Mouse (Mus musculus) bone marrow, adult 2 months (tissue): Measurements from ENCODE around the gene Mindy4. TPM values are rescaled to one million over a fixed set of nuclear protein-coding genes. Genes with fewer than 3 reads are reported as not detected.

Source experiments
- H3K27ac ChIP-seq: fragments of 200-500 bp; 2 replicates; pipeline ENCODE4 v1.5.1; 2012; ENCODE audit warnings: low read depth, mild to moderate bottlenecking, control low read depth, inconsistent platforms, low read length; ENCODE audit not compliant: control insufficient read depth, poor library complexity, insufficient read depth
- H3K4me1 ChIP-seq: fragments of 200-500 bp; 2 replicates; pipeline ENCODE4 v1.6.1; 2011; ENCODE audit warnings: low read length; ENCODE audit not compliant: control insufficient read depth, insufficient read depth
- H3K4me3 ChIP-seq: fragments of 200-500 bp; replicated peaks from 2 replicates; pipeline ENCODE3; 2011; ENCODE audit warnings: mild to moderate bottlenecking, low read depth, low read length, control low read depth; ENCODE audit not compliant: control insufficient read depth
- CTCF ChIP-seq: fragments of 200-500 bp; IDR thresholded peaks from 2 replicates; pipeline ENCODE4 v1.5.1; 2011; ENCODE audit warnings: low read length, control low read depth; ENCODE audit not compliant: control insufficient read depth, insufficient read depth
- POLR2A ChIP-seq: fragments of 200-500 bp; IDR thresholded peaks from 2 replicates; pipeline ENCODE4 v1.6.1; 2011; ENCODE audit warnings: low read depth, mild to moderate bottlenecking, control low read depth, low read length, borderline replicate concordance; ENCODE audit not compliant: control insufficient read depth
- WGBS: fragments of 180-500 bp; shearing (Covaris S2); methylation state at CpG from one replicate; pipeline ENCODE4 v1.1.7; 2018; 5-methylcytosine and 5-hydroxymethylcytosine counted together
- polyA plus RNA-seq: library from polyadenylated mRNA; stranded (reverse); fragments of >200 nt; gene quantifications from 2 replicates; pipeline ENCODE4 v1.2.4, GENCODE M21; 2011; ENCODE audit warnings: low replicate concordance; ENCODE audit not compliant: missing spikeins, insufficient read depth, insufficient read length

Mindy4 gene
- polyA plus RNA-seq, 1 experiment, result 3.0 TPM

DNA sequence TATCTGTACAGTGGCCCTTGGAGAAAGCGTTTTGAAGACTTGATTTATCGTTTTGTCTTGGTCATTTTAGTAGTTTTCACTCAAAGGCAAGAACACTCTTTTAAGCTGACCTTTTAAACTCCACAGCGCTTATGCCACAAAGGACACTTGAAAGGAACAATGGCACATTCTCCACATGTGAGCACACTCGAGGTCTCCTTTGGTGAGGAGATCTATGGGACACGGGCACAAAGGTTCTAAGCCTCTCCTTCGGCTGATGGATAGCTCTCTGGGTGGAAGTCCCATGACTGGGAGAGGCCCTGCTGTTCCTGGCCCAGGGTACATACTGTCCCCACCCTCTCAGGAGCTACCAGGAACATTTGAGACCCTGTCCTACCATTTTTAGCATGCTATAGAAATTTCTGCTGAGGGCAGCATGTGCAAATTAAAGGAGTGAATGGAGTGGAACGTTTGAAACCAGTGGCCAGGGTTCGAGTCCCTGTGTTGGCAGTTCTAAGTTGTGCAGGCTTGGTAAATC is 49.6 kb downstream of the Mindy4 start:
- Histone ChIP-seq H3K4me1 (no peaks in the 10 kb centered on the region), H3K27ac (no peak overlapping the region), H3K4me3 (no peak overlapping the region)
- 86% methylated on average over 8 of the region's 8 CpGs for WGBS
- no peak for TF ChIP-seq CTCF
- no peak for TF ChIP-seq POLR2A

DNA sequence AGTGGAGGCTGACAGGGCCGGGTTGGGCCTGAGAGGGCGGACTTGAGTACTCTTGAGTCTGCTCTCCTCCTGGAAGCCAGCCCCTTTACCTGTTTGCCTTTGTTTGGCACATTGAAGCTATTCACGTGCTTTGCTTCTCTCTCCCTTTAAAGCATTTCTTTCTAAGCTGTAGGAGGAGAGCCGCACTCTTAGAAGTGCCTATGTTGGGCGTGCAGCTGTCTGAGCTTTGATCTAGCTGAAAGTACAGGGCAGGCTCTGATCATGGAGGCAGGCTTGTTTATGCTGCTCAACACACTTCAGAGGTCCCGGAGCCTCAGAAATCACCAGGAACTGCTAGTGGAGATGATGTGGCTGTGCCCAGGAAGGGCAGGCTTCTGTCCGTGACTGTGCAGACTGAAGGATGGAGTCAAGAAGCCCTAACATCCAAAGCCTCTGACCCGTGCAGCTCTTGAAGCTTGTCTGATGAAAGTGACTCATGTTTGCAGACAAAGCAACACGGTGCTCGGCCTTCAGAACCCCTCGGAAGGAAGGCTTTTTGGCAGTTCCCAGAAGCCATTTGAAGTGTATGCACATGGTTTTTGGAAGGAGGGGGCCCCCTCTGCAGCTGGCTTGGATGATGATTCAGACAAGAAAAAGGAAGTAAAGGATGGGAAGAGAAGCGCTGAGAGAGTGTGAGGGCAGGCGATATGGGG is 53.5 kb downstream of the Mindy4 start:
- Histone ChIP-seq H3K27ac (no peak overlapping the region), H3K4me1 (no peaks in the 10 kb centered on the region)
- WGBS, result 49% methylated on average over 13 of the region's 13 CpGs

DNA sequence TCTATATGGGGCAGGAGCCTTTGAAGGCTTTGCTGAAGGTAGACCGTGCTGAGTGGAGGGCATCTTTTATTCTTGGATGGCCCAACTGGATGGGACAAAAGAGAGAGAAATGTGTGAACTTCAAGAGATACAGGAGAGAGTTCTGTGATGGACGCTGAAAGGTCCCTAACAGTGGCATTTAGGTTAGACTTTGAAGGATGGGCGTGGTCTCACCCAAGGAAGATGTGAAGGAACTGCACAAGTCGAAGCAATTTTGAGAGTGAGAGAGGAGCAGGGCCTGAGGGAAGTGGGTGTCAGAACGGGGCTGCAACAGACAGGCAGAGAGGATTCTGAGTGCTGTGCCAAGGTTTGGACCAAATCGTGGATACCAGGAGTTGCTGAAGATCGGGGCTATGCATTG is 54.1 kb downstream of the Mindy4 start:
- Histone ChIP-seq H3K4me3 (no peak overlapping the region), H3K4me1 (no peaks in the 10 kb centered on the region)
- 70% methylated on average over 7 of the region's 7 CpGs for WGBS

More for the DNA sequence above, 53.5 kb downstream of the Mindy4 start:
- TF ChIP-seq POLR2A (no peak), CTCF (no peak)
- no peak overlapping the region for H3K4me3 ChIP-seq

DNA sequence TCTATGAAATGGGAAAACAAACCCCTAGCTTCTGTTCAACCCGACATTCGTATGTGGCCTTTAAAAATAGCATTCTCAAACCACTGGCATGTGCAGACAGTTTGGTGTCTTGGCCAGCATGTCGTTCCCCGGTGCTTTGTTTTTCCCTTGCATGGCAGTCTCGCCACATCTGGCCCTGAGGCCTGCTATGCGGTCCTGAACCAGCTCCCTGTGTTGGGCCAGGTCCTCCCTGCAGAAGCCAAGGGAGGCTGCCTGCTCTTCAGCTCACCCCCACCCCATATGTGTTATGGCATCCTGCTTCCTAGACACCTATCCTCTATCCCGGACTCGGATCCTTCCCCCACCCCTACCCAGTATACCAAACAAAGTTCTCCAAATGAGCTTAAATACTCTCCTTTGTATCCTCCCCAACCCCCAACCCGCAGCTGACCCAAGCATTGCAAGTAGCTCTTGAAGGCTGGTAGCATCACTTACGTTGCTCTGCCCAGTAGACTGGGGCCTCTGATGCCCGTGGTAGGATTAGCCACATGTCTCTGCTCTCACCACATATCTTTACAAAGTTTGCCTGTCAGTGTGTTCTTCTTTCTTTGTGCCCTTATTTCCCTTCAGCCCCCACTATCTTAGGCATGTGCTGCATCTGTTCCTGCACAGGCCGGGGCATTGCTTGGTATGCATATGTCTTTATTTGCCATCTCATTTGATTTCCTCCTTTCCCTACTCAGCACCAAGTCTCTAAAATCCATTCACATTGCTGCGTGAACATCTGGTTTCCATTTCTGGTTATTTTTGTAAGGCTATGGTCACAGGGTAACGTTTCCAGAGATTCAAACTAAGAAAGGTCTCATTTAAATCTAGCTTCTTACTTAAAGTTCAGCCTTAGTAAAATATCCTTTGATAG is 55.5 kb downstream of the Mindy4 start:
- peaks cover 6% of the 10 kb centered on the region; the same call in 1 of the 2 replicates for H3K4me1 ChIP-seq
- TF ChIP-seq CTCF, result no peak
- no peak for TF ChIP-seq POLR2A
- H3K27ac ChIP-seq, result no peak overlapping the region
- no peak overlapping the region for H3K4me3 ChIP-seq
- 75% methylated on average over 14 of the region's 14 CpGs for WGBS

More for the DNA sequence above, 54.1 kb downstream of the Mindy4 start:
- TF ChIP-seq CTCF (no peak), POLR2A (no peak)
- no peak overlapping the region for H3K27ac ChIP-seq

- peaks cover 10% of the 10 kb centered on the region for H3K4me1 ChIP-seq
- no peak overlapping the region for H3K27ac ChIP-seq
- TF ChIP-seq CTCF, result no peak
- TF ChIP-seq POLR2A, result no peak
- no peak overlapping the region for H3K4me3 ChIP-seq
- WGBS, result 83% methylated on average over 12 of the region's 12 CpGs
Measured at GRCm38 (mm10) chr6:55262161-55262560, 59.0 kb downstream of the Mindy4 start.

GRCm38 (mm10) chr6:55263490-55264046 is 60.4 kb downstream of the Mindy4 start:
- Histone ChIP-seq H3K4me3 (no peak overlapping the region), H3K4me1 (peaks cover 10% of the 10 kb centered on the region), H3K27ac (peak overlapping the region; percentile 63)
- WGBS, result 65% methylated on average over 5 of the region's 5 CpGs
- TF ChIP-seq CTCF (no peak), POLR2A (no peak)

- H3K27ac ChIP-seq, result peak overlapping the region; percentile 63
- no peak for TF ChIP-seq POLR2A
- no peak for TF ChIP-seq CTCF
- peaks cover 10% of the 10 kb centered on the region for H3K4me1 ChIP-seq
- no peak overlapping the region for H3K4me3 ChIP-seq
- WGBS, result 80% methylated on average over 7 of the region's 7 CpGs
Measured at GRCm38 (mm10) chr6:55264741-55265366, 61.7 kb downstream of the Mindy4 start.

DNA sequence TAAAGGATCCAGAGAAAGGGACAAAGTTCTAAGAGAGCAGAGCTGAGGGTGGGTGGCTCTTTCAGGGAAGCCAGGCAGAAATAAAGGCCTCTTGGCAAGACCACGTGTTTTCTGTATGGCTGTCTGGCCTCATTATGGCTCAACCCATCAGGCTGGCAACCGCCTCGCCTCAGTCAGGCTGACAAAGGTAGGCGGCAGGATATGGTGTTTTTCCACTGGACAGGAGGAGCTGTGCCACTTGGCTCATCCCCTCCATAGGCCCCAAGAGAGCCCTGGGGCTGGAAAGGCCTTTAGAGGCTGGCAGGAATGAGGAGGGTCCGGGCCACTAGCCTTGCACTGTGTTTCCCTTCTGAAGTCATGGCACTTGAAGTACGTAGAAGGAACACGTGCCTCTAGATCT is 69.8 kb downstream of the Mindy4 start:
- Histone ChIP-seq H3K4me3 (no peak overlapping the region), H3K27ac (no peak overlapping the region), H3K4me1 (peaks cover 6% of the 10 kb centered on the region)
- WGBS, result 82% methylated on average over 7 of the region's 7 CpGs
- TF ChIP-seq POLR2A (no peak), CTCF (no peak)
